In the genomic region with DNA sequence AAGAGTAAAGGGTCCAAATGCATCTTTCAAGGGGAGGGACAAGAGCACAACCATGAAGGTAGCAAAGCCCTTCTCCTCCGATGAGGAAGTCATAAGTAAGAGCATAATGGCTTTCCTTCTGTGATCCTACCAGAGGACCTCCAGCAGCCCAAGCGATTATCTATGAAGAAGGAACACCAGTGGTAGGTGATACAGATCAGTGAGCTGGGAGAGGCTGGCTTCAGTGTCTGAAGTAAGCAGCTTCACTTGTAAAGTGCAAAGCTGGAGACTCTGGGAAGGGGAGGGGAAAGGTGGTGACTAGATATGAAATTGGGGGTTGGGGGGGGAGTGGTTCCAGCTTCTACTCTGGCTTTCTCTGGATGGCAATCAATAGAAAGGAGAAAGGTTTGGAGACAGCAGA, we compare ENCODE assay signal across 20 mouse cellular contexts. TPM values are rescaled to one million over a fixed set of nuclear protein-coding genes. Genes with fewer than 3 reads are reported as not detected.
DNase-seq lines count a peak whose midpoint lies in the region; ATAC-seq and TF ChIP-seq lines count a peak whose summit lies in the region.
"Had no signal": no experiment of that assay in that cellular context is flagged by ENCODE, and none has a peak within 500 bp of the region (broad histone marks: within the 10 kb centered on the region; RNA-seq: fewer than 3 reads in every experiment).

No protein-coding gene starts in this region.

- H3K27ac ChIP-seq in heart, adult 2 months: no peak overlapping the region
- H3K27ac ChIP-seq in liver, embryonic 11.5 days (ENCODE audit: low read depth, low read length): peak overlapping the region; percentile 49
- H3K27ac ChIP-seq in liver, embryonic 14.5 days: 0 out of 2 replicates have a peak overlapping the region, but pooled peaks have one; percentile 12
- H3K27ac ChIP-seq: gastrocnemius, adult 2 months; hindbrain, embryonic 12.5 days; hindbrain, embryonic 15.5 days had no signal

- peak; percentile 69 for DNase-seq in heart, adult 11 months
- DNase-seq in heart, adult 2 months: no peak
- no peak for DNase-seq in liver, embryonic 11.5 days (ENCODE audit: low spot score)
- no peak for DNase-seq in liver, embryonic 14.5 days (ENCODE audit: low read depth in 3 of 3, low spot score in 3 of 3)
- no peak for DNase-seq in right cerebral cortex, postnatal 4 days
- DNase-seq: adrenal gland, adult 8-10 months; adrenal gland, postnatal 25 days; cerebellum, adult 11-12 months; cerebellum, adult 8-10 months; cerebellum, postnatal 10 days; cerebellum, postnatal 36 days; forebrain, postnatal 0 days; gastrocnemius, adult 2 months; gastrocnemius, postnatal 14 days had no signal

- H3K9ac ChIP-seq in heart, adult 2 months (ENCODE audit: low read depth, low read length): no peak overlapping the region
- no peak overlapping the region for H3K9ac ChIP-seq in liver, embryonic 11.5 days (ENCODE audit: low read depth, low read length)
- H3K9ac ChIP-seq in liver, embryonic 14.5 days (replicated peaks): no peak overlapping the region
- H3K9ac ChIP-seq: forebrain, postnatal 0 days; hindbrain, embryonic 12.5 days; hindbrain, embryonic 15.5 days had no signal

- no peak overlapping the region for H3K4me2 ChIP-seq in liver, embryonic 11.5 days
- no peak overlapping the region for H3K4me2 ChIP-seq in liver, embryonic 14.5 days (ENCODE audit: low read depth)
- H3K4me2 ChIP-seq: heart, embryonic 11.5 days; hindbrain, embryonic 12.5 days; hindbrain, embryonic 15.5 days had no signal

- WGBS in heart, adult 2 months: 95% methylated on average over 2 of the region's 2 CpGs
- WGBS in liver, embryonic 11.5 days: 78% methylated on average over 2 of the region's 2 CpGs
- 62% methylated on average over 2 of the region's 2 CpGs for WGBS in liver, embryonic 14.5 days (ENCODE audit: insufficient replicate concordance)

- TF ChIP-seq EP300 in heart, adult 2 months (IDR thresholded peaks at IDR 0.05; ENCODE audit: insufficient read depth, low read depth, low read length): no peak
- TF ChIP-seq EP300 in liver, embryonic 14.5 days (IDR thresholded peaks at IDR 0.05; ENCODE audit: low read depth): no peak

- H3K27me3 ChIP-seq in heart, adult 2 months (ENCODE audit: control insufficient read depth, insufficient read depth, low read length): no peaks in the 10 kb centered on the region
- no peaks in the 10 kb centered on the region for H3K27me3 ChIP-seq in liver, embryonic 11.5 days (replicated peaks; ENCODE audit: control insufficient read depth, insufficient read depth, low read length)
- H3K27me3 ChIP-seq in liver, embryonic 14.5 days (ENCODE audit: control insufficient read depth, insufficient read depth, low read length): no peaks in the 10 kb centered on the region
- H3K27me3 ChIP-seq: hindbrain, embryonic 12.5 days; hindbrain, embryonic 15.5 days had no signal

- peaks cover 12% of the 10 kb centered on the region for H3K36me3 ChIP-seq in heart, adult 2 months (ENCODE audit: control insufficient read depth, insufficient read depth, low read length)
- peaks cover 25% of the 10 kb centered on the region for H3K36me3 ChIP-seq in liver, embryonic 11.5 days (ENCODE audit: control insufficient read depth, insufficient read depth, low read length)
- H3K36me3 ChIP-seq in liver, embryonic 14.5 days (replicated peaks; ENCODE audit: control insufficient read depth, insufficient read depth, low read depth): peaks cover 39% of the 10 kb centered on the region

- no peak for TF ChIP-seq POLR2A in heart, adult 2 months (IDR thresholded peaks at IDR 0.05; ENCODE audit: insufficient read depth, low read depth, low read length)

- no peak overlapping the region for H3K4me3 ChIP-seq in heart, adult 2 months
- H3K4me3 ChIP-seq in liver, embryonic 11.5 days (ENCODE audit: low read depth, low read length): no peak overlapping the region
- H3K4me3 ChIP-seq in liver, embryonic 14.5 days (ENCODE audit: insufficient read depth in 1 of 2, low read depth in 2 of 2, low read length in 2 of 2): no peak overlapping the region
- H3K4me3 ChIP-seq: gastrocnemius, adult 2 months; hindbrain, embryonic 12.5 days; hindbrain, embryonic 15.5 days had no signal

- intact Hi-C loops in heart, adult 2 months (cut with DNase I): loop anchor here (10.0 kb wide), 1 partner anchor 304 kb away; no protein-coding TSS in a partner anchor

- no peaks in the 10 kb centered on the region for H3K9me3 ChIP-seq in liver, embryonic 11.5 days (ENCODE audit: control insufficient read depth, low read length)
- H3K9me3 ChIP-seq in liver, embryonic 14.5 days (ENCODE audit: control insufficient read depth, low read length): no peaks in the 10 kb centered on the region
- H3K9me3 ChIP-seq: hindbrain, embryonic 12.5 days; hindbrain, embryonic 15.5 days had no signal

- H3K4me1 ChIP-seq in heart, adult 2 months (ENCODE audit: control insufficient read depth, insufficient read depth, low read length): peaks cover 8% of the 10 kb centered on the region
- H3K4me1 ChIP-seq in liver, embryonic 11.5 days (replicated peaks; ENCODE audit: control insufficient read depth, insufficient read depth, low read length): peaks cover 25% of the 10 kb centered on the region
- H3K4me1 ChIP-seq in liver, embryonic 14.5 days (replicated peaks; ENCODE audit: control insufficient read depth in 2 of 2, insufficient read depth in 2 of 2, low read length in 1 of 2): peaks cover 28 to 30% of the 10 kb centered on the region in 2 experiments
- H3K4me1 ChIP-seq: hindbrain, embryonic 12.5 days had no signal

- ATAC-seq in liver, embryonic 11.5 days (replicated peaks; ENCODE audit: low FRiP score): no peak; the same call in 1 of the 2 replicates
- 0 out of 2 replicates have a peak, but pooled peaks have one; percentile 9 for ATAC-seq in liver, embryonic 14.5 days (ENCODE audit: insufficient read depth)
- ATAC-seq in granulocyte monocyte progenitor cell, adult 5-6 weeks (replicated peaks; ENCODE audit: poor library complexity, severe bottlenecking): no peak
- ATAC-seq in activated CD4-positive, CD25-positive, alpha-beta regulatory T cell, adult 4 months: no peak
- ATAC-seq: forebrain, embryonic 14.5 days; forebrain, postnatal 0 days had no signal

- no peaks in the 10 kb centered on the region for H3K79me2 ChIP-seq in heart, adult 2 months (replicated peaks; ENCODE audit: control insufficient read depth, insufficient read depth, low read length)

- no peak for TF ChIP-seq CTCF in heart, adult 2 months (IDR thresholded peaks at IDR 0.05)
- no peak for TF ChIP-seq CTCF in liver, embryonic 14.5 days (IDR thresholded peaks at IDR 0.05; ENCODE audit: low read depth)

RNA-seq across cellular contexts. Expression of a gene that starts 43.7 kb away (rescaled TPM):
- 10 to 100 TPM; 23.3 to 23.8 TPM for total RNA-seq in heart, adult 2 months (2021)
- 16.5 and 16.8 TPM in 2 replicates for polyA plus RNA-seq in heart, adult 2 months (2012; rRNA removed)
- polyA plus RNA-seq in liver, embryonic 11.5 days (2014; fragmentation: Nextera tagmentation; extraction: Ambion mirVana): 28.7 and 34.7 TPM in 2 replicates
- polyA plus RNA-seq in liver, embryonic 14.5 days (2012; rRNA removed): 8.7 and 9.7 TPM in 2 replicates
- polyA plus RNA-seq in liver, embryonic 14.5 days (2014; fragmentation: Nextera tagmentation; extraction: Ambion mirVana): 10.8 and 12.3 TPM in 2 replicates
- total RNA-seq in granulocyte monocyte progenitor cell, adult 5-6 weeks (2014; fragmentation: Nextera tagmentation): 41.1 and 42.5 TPM in 2 replicates
- total RNA-seq in granulocyte monocyte progenitor cell, adult 5-6 weeks (2017): 33.1 and 37.3 TPM in 2 replicates
- polyA plus RNA-seq in activated CD4-positive, CD25-positive, alpha-beta regulatory T cell, adult 4 months (2017; shearing (Covaris generic)): 10 to 100 TPM; 28.7 to 30.4 TPM
